Mouse (Mus musculus) layer of hippocampus, postnatal 14 days (tissue): ENCODE results near the gene Abca7. TPM values are rescaled to one million over a fixed set of nuclear protein-coding genes. Genes with fewer than 3 reads are reported as not detected.

Experiments
- DNase-seq, 2 experiments: peaks; one replicate each; pipeline ENCODE4 v3.0.0; 2021 to 2022; ENCODE audit warnings: low spot score in 2 of 2, mixed read lengths in 1 of 2
- total RNA-seq, 2 experiments: library from RNA; stranded (reverse); gene quantifications; 2 replicates each; pipeline ENCODE4 v1.2.3; 2021

Gene Abca7
- total RNA-seq, 2 experiments from 2014 or later: 9.8 to 10.5 TPM

DNA sequence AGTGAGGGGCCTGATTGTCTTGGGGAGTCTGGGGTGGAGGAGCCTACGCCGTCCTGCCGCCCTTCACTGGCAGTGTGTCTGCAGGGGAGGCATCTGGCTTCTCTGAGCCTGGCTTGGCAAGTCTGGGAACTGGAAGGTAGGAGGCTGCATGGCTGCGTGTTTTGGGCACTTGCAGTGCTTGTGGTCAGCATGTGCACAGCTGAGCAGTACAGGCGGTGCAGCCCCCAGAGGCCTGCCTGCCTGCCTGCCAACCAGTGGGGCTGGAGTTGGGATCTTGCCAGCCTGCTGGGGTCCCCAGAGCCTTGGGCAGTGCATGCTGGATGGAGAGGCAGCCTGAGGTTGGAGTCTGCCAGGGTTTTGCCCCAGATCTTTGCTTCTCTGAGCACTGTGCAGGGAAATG lies 66.8 kb downstream of the Abca7 start:
- DNase-seq: peak in 1 of 2 experiments; percentile 40

DNA sequence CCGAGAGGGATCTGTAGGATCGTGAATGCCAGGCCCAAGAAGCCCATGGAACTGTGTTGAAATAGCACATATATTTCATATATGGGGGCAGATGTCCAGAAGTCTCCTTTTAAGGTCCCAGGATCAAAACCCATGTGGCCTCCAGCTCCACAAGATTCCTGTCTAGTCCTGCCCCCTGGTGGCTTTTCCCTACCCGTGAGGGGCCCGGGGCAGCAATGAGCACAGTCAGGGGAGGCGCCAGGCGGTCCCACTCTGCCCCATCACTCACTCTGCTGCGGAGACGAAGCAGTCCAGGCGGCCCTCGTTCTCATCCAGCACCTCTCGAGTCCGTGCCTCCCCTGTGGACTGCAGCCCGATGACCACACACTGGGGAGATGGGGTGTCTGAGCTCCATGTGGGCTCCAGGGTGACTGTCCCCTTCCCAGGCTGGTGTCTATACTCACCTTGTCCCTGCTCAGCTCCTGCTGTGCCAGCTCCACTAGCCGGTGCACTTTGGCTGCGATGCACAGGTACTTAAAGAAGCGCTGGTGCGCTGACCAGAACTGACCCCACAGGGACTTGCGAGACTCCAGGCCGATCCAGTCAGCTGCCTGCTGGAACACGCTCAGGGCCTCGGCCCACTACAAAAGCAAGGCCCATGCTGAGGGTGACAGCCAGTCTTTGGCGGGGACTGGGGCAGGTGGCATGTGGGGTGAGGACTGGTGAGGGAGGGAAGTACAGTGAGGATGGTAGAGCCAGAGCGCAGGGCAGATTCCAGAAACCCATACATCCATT lies 67.8 kb downstream of the Abca7 start:
- DNase-seq: no peak

Other genes starting within 250 kb of the Abca7 start
- 10 to 100 TPM; 45.3 to 49.0 TPM for gene Polrmt, start 249.9 kb upstream of the Abca7 start, total RNA-seq
- gene Fgf22, start 241.4 kb upstream of the Abca7 start, total RNA-seq: 1 to 10 TPM in 1 of 2 experiments, under 1 TPM in 1; 0.88 to 1.7 TPM
- 10 to 100 TPM; 86.1 to 90.5 TPM for gene Rnf126, start 229.5 kb upstream of the Abca7 start, total RNA-seq
- gene Fstl3, start 219.2 kb upstream of the Abca7 start, total RNA-seq: 1 to 10 TPM; 1.2 to 2.4 TPM
- under 1 TPM in 1 of 2 experiments, not detected in 1; 0.16 TPM for gene Prss57, start 205.5 kb upstream of the Abca7 start, total RNA-seq
- 100 to 1,000 TPM; 356 to 379 TPM for gene Palm, start 202.9 kb upstream of the Abca7 start, total RNA-seq
- gene Misp, start 175.5 kb upstream of the Abca7 start, total RNA-seq: under 1 TPM; 0.26 to 0.53 TPM
- gene Ptbp1, start 142.1 kb upstream of the Abca7 start, total RNA-seq: 10 to 100 TPM; 62.9 to 70.2 TPM
- gene Prtn3, start 122.0 kb upstream of the Abca7 start, total RNA-seq: 1 to 10 TPM; 2.3 to 3.0 TPM
- 10 to 100 TPM; 53.5 to 57.7 TPM for gene Plppr3, start 121.9 kb upstream of the Abca7 start, total RNA-seq
- not detected for gene Elane, start 110.2 kb upstream of the Abca7 start, total RNA-seq
- not detected for gene Cfd, start 105.6 kb upstream of the Abca7 start, total RNA-seq
- 10 to 100 TPM; 48.8 to 51.9 TPM for gene Med16, start 87.6 kb upstream of the Abca7 start, total RNA-seq
- gene Gm26602, start 85.6 kb upstream of the Abca7 start, total RNA-seq: not detected
- gene Kiss1r, start 79.5 kb upstream of the Abca7 start, total RNA-seq: 1 to 10 TPM; 5.0 to 8.9 TPM
- 100 to 1,000 TPM; 424 to 430 TPM for gene R3hdm4, start 75.3 kb upstream of the Abca7 start, total RNA-seq
- gene Arid3a, start 69.5 kb upstream of the Abca7 start, total RNA-seq: 1 to 10 TPM; 4.5 to 6.4 TPM
- 10 to 100 TPM; 35.5 to 40.8 TPM for gene Wdr18, start 36.3 kb upstream of the Abca7 start, total RNA-seq
- gene Grin3b, start 25.8 kb upstream of the Abca7 start, total RNA-seq: under 1 TPM; 0.12 to 0.21 TPM
- 100 to 1,000 TPM; 135 to 144 TPM for gene Tmem259, start 12.2 kb upstream of the Abca7 start, total RNA-seq
- gene Cnn2, start 7.9 kb upstream of the Abca7 start, total RNA-seq: 1 to 10 TPM; 7.5 to 9.3 TPM
- gene Arhgap45, start 20.2 kb downstream of the Abca7 start, total RNA-seq: 1 to 10 TPM; 3.8 to 3.9 TPM
- gene Polr2e, start 43.3 kb downstream of the Abca7 start, total RNA-seq: 10 to 100 TPM; 74.1 to 74.3 TPM
- 100 to 1,000 TPM; 456 to 501 TPM for gene Gpx4, start 50.7 kb downstream of the Abca7 start, total RNA-seq
- gene Sbno2, start 109.1 kb downstream of the Abca7 start, total RNA-seq: 10 to 100 TPM; 19.8 to 21.3 TPM
- gene Stk11, start 119.3 kb downstream of the Abca7 start, total RNA-seq: 10 to 100 TPM; 89.2 to 90.7 TPM
- 100 to 1,000 TPM; 397 to 417 TPM for gene Atp5d, start 142.1 kb downstream of the Abca7 start, total RNA-seq
- gene Cbarp, start 144.3 kb downstream of the Abca7 start, total RNA-seq: 100 to 1,000 TPM; 401 to 436 TPM
- gene Midn, start 151.8 kb downstream of the Abca7 start, total RNA-seq: 10 to 100 TPM; 90.9 to 100.0 TPM
- gene Cirbp, start 169.5 kb downstream of the Abca7 start, total RNA-seq: 100 to 1,000 TPM in 1 of 2 experiments, 10 to 100 TPM in 1; 93.5 to 126 TPM
- 1 to 10 TPM; 5.1 to 5.2 TPM for gene 1600002K03Rik, start 176.4 kb downstream of the Abca7 start, total RNA-seq
- 10 to 100 TPM; 14.8 TPM for gene Efna2, start 183.0 kb downstream of the Abca7 start, total RNA-seq
- 10 to 100 TPM; 34.4 to 43.7 TPM for gene Mum1, start 229.9 kb downstream of the Abca7 start, total RNA-seq